Mouse (Mus musculus) CD4-positive, CD25-positive, alpha-beta regulatory T cell, adult 2 months (primary cell): ENCODE data around the gene Ttc7b.
A peak's percentile ranks its signal among the peaks of the same experiment; 100 is the strongest.

Experiments
- DNase-seq: peaks from one replicate; pipeline ENCODE4 v3.0.0-alpha.2; 2012; ENCODE audit warnings: low read depth, low spot score

Gene Ttc7b

DNA sequence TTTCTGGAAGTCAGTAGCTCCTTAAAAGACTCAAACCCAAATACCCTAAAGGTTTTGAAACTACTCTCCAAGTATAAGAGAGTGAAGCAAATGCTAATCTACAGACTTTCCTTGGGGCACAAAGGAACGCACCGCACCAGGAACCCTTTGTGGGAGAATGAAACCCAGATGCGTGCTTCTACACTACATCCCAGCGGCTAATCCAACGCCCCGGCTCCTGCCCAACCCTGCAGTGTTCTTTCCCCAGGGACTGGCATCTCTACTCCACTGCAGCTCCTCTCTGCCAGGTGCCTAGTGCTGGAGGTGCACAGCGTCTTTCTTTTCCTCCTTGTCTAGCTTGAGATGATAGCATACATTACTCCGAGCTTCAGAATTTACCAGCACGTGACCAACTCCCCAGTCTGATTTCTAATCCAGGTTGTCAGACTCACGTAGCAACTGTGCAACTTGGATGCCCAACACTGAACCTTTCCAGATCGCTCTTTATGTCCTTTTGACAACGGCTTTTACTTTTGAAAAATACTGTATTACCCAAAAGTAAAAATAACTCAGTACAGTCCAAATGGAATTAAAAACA lies 72.8 kb downstream of the Ttc7b start:
- DNase-seq = no peak

DNA sequence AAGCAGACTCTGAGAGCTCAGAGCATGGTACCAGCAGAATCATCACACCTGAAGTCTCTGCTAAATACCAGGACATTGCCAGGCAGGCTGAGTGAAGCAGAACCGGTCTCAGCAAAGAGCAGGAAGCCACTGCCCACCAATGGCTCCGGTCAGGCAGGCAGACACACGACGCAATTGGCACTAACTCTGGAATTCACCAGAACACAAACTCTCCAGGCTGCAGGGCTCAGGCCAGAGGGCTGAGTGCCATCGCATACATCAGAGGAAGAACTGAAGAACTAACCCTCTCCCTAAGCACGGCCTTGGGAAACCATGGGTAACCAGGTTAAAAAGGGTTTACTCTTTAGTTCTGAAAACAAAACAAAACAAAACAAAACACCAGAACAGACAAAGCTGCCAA lies 73.5 kb downstream of the Ttc7b start:
- DNase-seq = no peak

DNA sequence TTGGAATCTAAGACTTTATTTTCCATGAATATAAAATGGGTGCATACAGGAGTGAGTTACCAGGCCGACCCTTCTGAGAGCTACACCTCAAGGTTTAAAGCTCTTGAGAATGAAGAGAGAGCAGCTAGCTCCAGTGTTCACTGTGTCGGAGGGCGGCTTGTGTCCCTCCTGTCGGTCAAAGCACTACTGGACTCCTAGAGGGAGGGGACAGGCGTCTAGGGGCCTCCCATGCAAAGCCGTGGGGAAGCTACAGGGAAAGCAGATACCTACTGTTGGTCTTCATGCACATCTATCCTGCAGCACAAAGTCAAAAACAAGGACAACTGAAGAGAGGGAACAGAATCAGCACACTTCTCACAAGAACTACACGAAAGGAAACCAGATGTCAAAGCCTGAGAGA lies 74.9 kb downstream of the Ttc7b start:
- no peak for DNase-seq

DNA sequence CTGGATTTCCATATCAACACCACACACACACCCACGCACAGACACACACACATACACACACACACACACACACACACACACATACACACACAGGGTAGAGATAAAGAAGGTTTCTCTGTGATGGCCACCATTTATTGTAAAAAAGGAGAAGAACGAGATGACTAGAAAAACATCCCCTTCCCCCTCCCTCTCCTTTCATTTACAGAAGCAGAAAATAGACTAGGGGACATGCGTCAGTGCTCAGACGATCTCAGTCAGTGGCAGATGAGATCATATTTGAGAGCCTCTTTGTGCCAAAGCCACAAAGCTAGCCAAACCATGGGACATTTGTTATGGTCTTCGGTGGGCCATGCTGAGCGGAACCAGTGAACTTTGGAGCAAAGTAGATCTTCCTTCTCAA lies 75.4 kb downstream of the Ttc7b start:
- DNase-seq = no peak

DNA sequence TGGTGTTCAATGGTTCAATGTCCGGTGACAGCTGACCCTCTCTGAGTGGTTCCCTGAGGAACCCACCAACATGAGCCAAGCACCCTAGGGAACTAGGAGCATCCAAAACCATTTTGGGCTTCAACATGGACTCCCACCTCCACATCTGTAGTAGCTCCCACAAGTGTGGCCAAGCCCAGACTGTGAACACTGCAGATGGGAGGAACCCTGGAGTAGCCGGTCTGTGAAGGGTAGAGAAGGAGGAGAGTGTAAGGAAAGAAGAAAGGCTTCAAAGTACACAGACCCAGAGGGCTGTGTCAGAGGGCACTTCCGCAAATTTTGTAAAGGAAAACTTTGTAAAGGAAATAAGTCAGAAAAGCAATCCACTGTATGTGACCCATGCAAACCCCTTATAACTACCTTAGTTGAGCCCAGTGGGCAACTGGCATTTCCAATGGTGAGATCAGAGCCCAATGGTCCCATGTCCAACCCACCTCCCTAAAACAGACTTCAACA lies 75.9 kb downstream of the Ttc7b start:
- DNase-seq = no peak

DNA sequence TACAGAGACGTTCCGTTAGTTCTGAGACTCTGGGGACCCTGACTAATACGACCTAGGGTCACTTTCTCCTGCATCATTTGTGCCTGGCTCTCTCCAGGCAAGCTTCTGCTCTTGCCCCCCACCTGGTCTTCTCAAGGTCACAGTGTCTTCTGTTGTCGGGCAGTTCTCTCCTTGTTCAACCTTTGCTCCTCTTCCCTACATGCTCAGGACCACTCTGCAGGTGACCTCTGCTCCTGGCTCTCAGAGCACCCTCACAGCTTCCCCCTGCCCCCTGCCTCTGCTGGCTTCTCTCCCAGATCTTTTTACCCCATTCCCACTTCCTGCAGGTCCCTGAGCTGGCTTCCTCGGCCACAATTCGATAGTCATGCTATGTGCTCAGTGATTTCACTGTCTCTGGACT lies 77.2 kb downstream of the Ttc7b start:
- no peak for DNase-seq

DNA sequence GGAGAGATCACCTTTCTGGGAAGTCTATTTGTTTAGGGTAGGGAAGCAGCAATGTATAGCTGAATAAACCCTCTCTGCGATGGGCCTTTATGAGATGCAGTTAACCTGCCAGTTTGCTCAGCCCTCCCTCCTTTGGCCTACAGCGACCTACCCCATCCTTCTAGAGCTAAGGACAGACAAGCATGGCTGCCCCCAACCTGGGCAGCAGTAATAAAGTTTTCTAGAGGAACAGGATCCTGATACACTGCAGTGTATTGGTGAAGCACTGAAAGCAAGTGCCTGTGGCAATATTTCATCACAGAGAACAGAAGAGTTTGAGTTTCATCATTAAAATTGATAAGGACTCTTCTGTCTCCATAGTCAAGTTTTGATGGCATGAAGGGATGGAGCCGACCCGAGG lies 79.0 kb downstream of the Ttc7b start:
- no peak for DNase-seq

DNA sequence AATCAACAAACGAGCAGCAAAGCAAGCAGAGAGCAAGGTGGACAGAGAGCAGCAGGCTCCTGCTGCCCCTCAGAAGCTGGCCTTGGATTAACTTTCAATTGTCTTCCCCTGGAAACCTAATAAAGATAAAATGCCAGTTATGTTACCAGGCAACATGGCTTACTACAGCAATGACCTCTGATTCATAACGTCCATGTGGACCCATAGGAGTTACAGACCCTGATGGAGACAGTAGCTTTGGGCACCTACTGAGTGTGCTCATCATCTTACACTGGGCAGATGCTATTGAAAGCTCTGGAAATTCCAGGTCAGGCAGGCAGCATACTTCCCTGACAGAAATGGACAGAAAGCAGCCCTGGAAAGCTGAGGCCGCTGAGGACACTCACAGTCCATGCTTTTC lies 80.7 kb downstream of the Ttc7b start:
- no peak for DNase-seq

DNA sequence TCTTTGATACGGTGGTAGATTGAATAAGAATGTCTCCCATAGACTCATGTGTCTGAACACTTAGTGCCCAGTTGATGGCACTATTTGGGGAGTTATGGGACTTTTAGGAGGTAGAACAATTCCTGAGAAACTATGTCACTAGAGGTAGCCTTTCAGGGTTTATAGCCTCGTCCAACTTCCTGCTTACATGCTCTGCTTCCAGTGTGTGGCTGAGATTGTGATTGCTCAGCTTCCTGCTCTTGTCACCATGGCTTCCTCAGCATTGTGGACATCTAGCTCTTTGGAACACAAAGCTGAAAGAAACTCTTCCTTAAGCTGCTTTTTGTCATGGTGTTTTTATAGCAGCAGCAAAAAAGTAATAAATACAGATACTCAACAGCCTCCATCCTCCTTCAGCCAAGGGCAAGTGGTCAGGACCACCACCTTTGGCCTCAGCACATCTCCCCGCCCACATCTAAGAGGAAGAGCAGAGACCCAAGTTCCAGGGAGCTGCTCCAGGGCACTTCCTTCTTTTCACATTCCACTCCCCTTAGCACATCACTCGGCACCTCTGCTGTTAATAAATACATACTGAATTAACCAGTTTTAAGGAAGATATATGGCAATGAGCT lies 81.4 kb downstream of the Ttc7b start:
- DNase-seq = no peak

DNA sequence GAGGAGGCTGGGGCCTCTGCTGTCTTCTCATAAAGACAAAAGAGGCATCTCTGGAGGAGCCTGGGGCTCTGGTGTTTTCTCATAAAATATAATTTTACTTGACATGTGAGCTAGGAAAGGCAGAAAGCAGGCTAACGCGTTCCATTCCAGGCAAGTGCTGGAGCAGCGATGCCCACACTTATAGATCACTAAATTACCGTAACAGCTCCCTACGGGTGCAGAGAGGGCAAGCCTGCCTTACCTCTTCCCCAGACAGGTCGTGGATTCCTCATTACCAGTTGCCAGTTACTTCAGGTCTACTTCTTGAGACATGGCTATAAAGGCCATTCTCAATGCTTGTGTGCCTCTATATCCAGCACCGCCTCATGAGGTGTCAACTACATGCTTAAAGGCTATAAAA lies 82.1 kb downstream of the Ttc7b start:
- no peak for DNase-seq

DNA sequence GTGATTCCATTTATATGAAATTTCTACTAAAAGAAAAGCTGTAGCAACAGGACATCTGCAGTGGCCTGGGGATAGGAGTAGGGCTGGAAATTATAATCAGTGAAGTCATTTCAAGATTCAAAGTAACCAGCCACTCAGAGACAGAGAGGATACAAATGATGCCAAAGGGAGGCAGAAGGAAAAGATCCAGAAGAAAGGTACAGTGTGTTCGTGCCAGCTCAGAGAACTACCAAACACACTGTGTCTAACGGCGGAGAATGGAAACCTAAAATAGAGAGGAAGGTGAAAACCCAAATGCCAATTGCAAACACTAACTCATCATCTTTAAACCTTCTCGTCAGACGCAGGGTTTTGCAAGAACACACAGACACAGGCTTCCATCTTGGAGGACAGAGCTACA lies 82.8 kb downstream of the Ttc7b start:
- DNase-seq = no peak

DNA sequence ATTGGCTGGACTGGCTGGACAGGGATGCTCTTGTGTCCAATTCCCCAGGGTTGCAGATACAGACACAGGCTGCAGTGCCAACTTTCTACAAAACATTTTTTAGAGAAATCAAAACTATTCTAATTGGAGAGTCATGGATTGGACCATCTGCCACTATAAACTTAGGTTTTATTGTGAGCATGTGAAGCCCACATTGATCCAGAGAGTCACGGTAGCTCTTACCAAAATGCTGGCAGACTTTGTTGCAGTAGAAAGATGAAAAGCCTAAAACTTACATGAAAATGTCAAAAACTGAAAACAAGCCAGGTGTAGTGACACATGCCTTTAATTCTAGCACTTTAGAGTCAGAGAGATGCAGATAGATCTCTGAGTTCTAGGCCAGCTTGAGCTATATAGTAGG lies 84.9 kb downstream of the Ttc7b start:
- no peak for DNase-seq

DNA sequence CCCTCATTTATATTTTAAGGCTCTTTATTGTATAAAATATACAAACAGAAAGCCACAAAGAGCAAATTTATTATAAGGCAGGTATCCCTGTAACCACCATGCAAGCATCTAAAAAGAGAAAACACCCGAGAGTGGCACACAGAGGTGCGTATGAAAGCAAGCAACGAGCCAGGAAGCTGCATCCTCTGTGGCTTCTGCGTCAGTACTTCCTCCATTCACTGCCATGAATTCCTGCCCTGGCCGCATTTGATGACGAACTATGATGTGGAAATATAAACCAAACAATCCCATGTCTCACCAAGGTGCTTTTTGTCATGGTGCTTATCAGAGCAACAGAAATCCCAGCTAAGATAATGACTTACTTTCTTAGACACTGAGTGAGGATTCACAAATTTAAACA lies 88.8 kb downstream of the Ttc7b start:
- no peak for DNase-seq

DNA sequence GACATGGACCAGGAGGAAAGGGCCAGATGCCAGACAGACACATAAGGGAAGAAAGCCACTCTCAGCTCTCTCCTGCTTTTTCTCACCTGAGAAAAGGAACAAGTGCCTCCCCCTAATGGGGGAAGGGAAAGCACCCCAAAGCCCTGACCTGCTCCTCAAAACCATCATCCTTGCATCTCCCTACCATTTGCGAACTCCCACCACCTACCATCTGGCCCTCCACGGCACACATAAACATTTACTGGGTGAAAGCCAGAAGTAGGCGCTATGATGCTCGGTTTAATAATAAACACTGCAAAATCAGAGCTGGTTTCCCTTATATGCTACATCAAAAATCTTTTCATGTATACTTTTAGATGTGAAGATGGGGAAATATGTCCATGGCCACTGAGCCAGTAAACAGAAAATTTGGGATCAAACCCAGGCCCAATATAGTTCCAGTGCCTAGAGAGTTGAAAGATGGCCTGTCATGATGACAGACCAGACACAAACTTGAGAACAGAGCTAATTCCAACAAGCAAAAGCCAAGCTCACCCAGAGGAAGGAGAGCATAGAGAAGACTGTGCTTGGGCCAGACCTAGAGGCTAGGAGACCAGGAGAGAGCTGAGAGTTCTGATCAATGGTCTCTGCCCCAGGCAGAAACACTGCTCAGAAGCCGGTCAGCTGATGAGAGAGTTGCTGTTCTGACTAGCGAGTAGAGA lies 91.1 kb downstream of the Ttc7b start:
- no peak for DNase-seq

DNA sequence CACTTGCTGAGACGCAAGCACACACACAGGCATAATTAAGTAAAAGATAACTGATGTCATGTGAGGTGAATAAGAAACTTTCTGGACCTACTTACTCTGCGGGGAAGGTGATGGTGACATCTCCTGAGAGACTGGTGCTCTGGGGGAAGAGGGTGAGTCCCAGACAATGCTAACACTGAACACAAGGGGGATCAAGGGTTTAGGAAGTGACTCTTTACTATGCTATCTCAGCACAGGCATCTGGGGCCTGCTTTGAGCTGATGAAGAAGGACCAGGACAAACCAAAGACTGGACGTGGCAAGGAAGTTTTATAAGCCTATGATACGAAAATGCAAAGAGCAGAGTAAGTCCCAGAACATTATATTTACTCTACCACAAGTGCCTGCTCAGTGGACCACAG lies 92.4 kb downstream of the Ttc7b start:
- DNase-seq = no peak

DNA sequence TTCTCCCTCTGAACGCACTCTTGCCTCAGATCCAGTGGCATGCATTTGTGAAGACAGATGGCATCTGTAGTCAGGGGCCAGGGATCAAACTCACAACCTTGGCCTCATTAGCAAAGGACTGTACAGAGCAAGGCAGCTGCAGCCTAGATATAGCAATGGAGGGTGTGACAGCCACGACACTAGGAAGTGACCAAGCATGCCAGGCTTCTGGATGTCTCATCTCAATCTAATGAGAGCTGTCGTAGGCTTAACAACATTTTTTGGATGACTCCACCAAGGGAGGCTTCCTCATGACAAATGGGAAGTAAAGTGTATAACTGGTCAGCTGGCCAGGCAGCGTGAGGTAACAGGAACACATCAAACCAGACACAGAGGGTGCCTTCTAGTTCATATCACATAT lies 94.4 kb downstream of the Ttc7b start:
- DNase-seq = no peak

DNA sequence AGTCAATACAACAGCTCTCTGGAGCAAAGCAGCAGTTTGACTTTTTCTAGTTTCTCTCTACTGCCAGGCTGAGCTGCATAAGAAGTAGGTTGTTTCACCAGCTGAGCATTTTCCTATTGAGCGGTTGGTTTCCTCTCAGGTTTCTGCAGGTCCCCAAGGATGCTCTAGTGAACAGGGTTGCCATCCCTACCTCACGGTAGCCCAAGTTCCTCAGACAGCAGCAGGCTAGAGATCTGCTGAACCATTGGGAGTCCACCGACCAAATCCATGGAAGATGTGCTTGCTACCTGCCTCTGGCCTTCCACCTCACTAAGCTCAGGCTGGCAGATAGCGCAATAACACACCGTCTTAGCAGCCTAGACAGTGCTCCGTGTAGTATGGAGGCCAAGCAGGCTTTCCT lies 95.6 kb downstream of the Ttc7b start:
- DNase-seq = no peak

DNA sequence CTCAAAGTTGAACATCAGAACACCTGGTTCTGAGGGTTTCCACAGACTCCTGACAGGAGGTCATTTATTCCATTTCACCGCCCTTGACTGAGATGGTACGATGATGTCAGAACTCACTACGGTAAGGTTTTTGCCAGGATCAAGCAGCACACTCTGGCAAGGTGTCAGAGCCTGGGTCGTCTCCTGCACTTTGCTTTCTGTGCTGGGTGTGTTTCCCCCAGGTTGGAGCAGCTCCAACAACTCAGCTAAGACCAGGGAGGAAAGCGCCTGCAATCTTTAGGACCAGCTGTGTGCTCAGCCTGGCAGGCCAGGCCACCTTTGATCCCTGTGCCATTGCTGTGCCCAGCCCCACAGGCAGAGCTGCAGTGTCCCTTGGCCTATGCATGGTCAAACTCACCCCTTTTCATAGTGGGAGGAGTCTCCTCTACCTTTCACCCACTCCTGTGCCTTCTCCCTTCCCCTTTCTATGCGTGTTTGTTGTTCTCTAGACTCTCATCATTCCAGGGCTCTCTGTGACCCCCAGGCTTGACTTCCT lies 98.3 kb downstream of the Ttc7b start:
- no peak for DNase-seq

DNA sequence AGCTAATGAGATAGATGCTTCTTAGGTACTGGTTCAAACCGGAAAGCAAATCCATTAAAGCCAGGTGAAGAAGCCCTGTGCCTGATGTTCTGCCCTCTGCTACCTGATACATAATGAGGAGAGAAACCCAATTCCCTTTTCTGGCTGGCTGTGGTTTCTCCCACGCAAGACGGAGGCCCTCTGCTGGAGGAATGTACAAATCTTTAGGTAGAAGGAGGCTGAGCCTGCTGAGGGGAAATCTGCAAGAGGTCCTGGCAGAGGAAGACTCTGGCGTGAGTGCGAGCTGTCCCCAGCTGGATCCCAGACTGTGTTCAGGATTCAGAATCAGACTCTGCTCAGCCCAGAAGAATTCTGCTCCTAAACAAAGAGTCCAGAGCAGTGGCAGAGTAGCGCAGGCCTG lies 99.1 kb downstream of the Ttc7b start:
- peak; percentile 69 for DNase-seq

DNA sequence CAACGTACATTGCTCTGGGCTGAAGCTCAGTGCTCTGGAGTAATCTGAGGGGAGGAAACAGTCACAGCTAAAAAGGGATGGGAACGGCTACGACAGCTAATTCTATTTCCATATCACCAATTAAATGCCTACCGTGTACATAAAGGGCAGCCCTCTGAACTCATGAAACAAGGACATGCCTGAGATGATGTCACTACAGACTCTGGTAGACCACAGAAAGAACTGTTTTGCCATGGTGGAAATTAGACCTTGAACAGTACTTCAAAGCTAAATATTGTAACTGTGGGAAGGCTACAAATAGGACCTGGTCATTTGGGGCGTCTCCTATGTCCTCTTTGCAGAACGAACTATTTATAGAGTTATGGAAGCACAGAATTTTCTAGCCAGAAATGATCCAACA lies 99.7 kb downstream of the Ttc7b start:
- DNase-seq = peak; percentile 12

DNA sequence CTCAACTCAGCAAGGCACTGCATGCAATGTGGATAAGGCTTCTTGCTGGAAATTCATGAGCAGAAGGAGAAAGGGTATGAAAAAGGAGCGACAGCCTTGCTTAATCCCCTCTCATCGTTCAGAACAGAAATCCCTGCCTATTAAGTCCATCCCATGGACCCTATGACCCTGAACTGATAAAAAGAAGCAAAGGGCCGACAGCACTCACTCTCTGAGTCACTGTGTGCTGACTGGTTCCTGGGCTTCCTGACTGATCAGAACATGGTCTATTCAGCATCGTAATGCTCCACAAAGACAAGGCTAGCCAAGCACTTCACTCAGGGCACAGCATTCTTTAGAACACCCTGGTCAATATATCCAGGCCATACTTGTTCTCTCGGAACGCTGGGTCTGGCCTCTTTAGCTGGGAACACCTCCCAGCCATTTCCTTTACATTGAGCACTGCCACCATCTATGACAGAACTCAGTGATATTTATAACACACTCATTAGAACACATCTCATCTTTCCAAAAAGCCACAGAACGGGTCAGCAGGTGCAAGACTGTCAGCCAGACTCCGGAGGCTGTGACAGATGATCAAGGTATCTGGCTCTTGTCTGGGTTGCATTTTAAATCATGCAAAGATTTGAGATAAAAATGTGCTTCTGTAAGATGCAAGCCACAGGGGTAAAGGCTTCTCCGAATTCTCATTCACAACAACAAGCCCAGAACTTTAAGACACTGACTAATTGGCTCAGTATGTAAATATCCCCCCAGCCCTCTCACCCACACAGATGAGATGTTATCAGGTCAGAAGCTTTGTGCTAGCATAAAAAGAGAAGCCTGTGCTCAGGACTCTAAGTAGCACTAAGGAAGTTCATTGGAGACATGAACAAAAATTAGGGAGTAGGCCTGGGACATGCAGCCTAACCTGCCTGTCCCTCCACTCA lies 100.4 kb downstream of the Ttc7b start:
- DNase-seq = peak; percentile 25

DNA sequence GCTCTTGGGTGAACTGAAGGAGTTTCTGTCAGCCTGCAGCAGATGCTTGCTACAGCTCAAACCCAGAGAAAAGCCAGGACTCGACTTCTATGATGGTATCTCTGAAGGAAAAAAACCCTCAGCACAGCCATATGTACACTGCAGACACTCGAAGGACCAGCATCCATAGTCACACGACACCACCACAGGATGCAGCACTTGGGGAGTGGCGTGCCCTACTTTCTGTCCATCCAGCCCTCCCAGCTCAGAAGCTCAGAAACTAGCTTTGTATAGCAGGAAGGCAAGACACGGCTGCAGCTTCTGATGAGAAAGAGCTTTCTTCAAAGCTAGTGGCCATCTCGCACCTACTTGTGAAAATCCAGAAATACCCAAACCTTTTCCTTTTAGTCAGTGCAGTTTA lies 104.8 kb downstream of the Ttc7b start:
- DNase-seq = no peak
